Mouse (Mus musculus) midbrain, postnatal 0 days (tissue): ENCODE data around the gene Hipk1. TPM values are rescaled to one million over a fixed set of nuclear protein-coding genes. Genes with fewer than 3 reads are reported as not detected.
"Not testable (repeated sequence)": the region's sequence is repeated elsewhere in the genome, so short reads cannot be mapped to it uniquely, and the experiment has no call there.

Experiments
- ATAC-seq: fragments of 200-750 bp; cut with Nextera tagmentation; 2 replicates; pipeline ENCODE4 v1.8.0; 2017; ENCODE audit warnings: moderate number of reproducible peaks, mild to moderate bottlenecking, moderate TSS enrichment, moderate library complexity; ENCODE audit not compliant: low FRiP score
- DNase-seq: peaks from one replicate; pipeline ENCODE4 v3.0.0-alpha.2; 2015; ENCODE audit warnings: low spot score
- H3K27ac ChIP-seq: fragments of 300-500 bp; sonication (generic); 2 replicates; pipeline ENCODE4 v1.5.1; 2014; ENCODE audit warnings: low read depth, mild to moderate bottlenecking, low read length, mixed read lengths
- H3K27me3 ChIP-seq: fragments of 300-500 bp; sonication (generic); 2 replicates; pipeline ENCODE4 v1.6.1; 2014; ENCODE audit warnings: low read length, control low read depth, mixed read lengths; ENCODE audit not compliant: insufficient read depth
- H3K36me3 ChIP-seq: fragments of 300-500 bp; sonication (generic); 2 replicates; pipeline ENCODE4 v1.6.1; 2014; ENCODE audit warnings: low read length, control low read depth, mixed read lengths; ENCODE audit not compliant: insufficient read depth
- H3K4me1 ChIP-seq: fragments of 300-500 bp; sonication (generic); 2 replicates; pipeline ENCODE4 v1.6.1; 2014; ENCODE audit warnings: mild to moderate bottlenecking, control low read depth, antibody characterized with exemption, low read length, mixed read lengths; ENCODE audit not compliant: insufficient read depth
- H3K4me2 ChIP-seq: fragments of 300-500 bp; sonication (generic); 2 replicates; pipeline ENCODE4 v1.6.1; 2014; ENCODE audit warnings: low read depth, mild to moderate bottlenecking, low read length, mixed read lengths; ENCODE audit not compliant: poor library complexity, severe bottlenecking
- H3K4me3 ChIP-seq: fragments of 300-500 bp; sonication (generic); 2 replicates; pipeline ENCODE4 v1.5.1; 2014; ENCODE audit warnings: low read depth, mild to moderate bottlenecking, low read length, moderate library complexity
- H3K9ac ChIP-seq: fragments of 300-500 bp; sonication (generic); replicated peaks from 2 replicates; pipeline ENCODE4 v1.6.1; 2014; ENCODE audit warnings: mild to moderate bottlenecking, low read length, moderate library complexity, mixed read lengths; ENCODE audit not compliant: poor library complexity, severe bottlenecking
- H3K9me3 ChIP-seq: fragments of 300-500 bp; sonication (generic); 2 replicates; pipeline ENCODE4 v1.6.1; 2016; ENCODE audit warnings: low read length, control low read depth
- CTCF ChIP-seq: IDR thresholded peaks from 2 replicates; pipeline ENCODE4 v1.5.1; 2016; ENCODE audit warnings: antibody characterized with exemption, mild to moderate bottlenecking
- WGBS: fragments of 180-500 bp; shearing (Covaris S2); extraction: QIAGEN DNeasy Blood & Tissue Kit; methylation state at CpG from one replicate; pipeline ENCODE4 v1.1.7; 2014; 5-methylcytosine and 5-hydroxymethylcytosine counted together
- polyA plus RNA-seq: library from polyadenylated mRNA; unstranded; fragments of >200 nt; fragmentation: Nextera tagmentation; extraction: Ambion mirVana; gene quantifications from 2 replicates; pipeline ENCODE4 v1.2.1, GENCODE M21; 2015
- total RNA-seq: library from RNA; depleted of rRNA; stranded (reverse); fragments of >200 nt; gene quantifications from 2 replicates; pipeline ENCODE4 v1.2.3, GENCODE M21; 2014

Gene Hipk1
- total and polyA plus RNA-seq, 2 experiments from 2014 or later, result 7.7 to 77.2 TPM

- TF ChIP-seq CTCF, result no peak
- DNase-seq, result no peak
Measured at GRCm38 (mm10) chr3:103835272-103835950, 44.0 kb upstream of the Hipk1 start.

GRCm38 (mm10) chr3:103834001-103834400, 42.6 kb upstream of the Hipk1 start:
- Histone ChIP-seq H3K4me3 (no peak overlapping the region), H3K27ac (no peak overlapping the region), H3K4me1 (no peaks in the 10 kb centered on the region), H3K9ac (no peak overlapping the region), H3K36me3 (no peaks in the 10 kb centered on the region), H3K27me3 (no peaks in the 10 kb centered on the region), H3K4me2 (no peak overlapping the region), H3K9me3 (no peaks in the 10 kb centered on the region)
- 86% methylated on average over 2 of the region's 2 CpGs for WGBS
- no peak for DNase-seq
- no peak for ATAC-seq
- no peak for TF ChIP-seq CTCF

More at GRCm38 (mm10) chr3:103835272-103835950, 44.0 kb upstream of the Hipk1 start:
- H3K9ac ChIP-seq, result no peak overlapping the region
- H3K4me1 ChIP-seq, result no peaks in the 10 kb centered on the region
- ATAC-seq, result no peak
- no peak overlapping the region for H3K27ac ChIP-seq
- H3K4me2 ChIP-seq, result no peak overlapping the region
- no peaks in the 10 kb centered on the region for H3K9me3 ChIP-seq
- WGBS, result 75% methylated on average over 6 of the region's 6 CpGs
- no peak overlapping the region for H3K4me3 ChIP-seq
- no peaks in the 10 kb centered on the region for H3K36me3 ChIP-seq
- no peaks in the 10 kb centered on the region for H3K27me3 ChIP-seq

GRCm38 (mm10) chr3:103832426-103832825, 41.1 kb upstream of the Hipk1 start, which contains the start of gene Bcl2l15:
Gene Bcl2l15, plus strand, starts transcription at chr3:103832601.
- Histone ChIP-seq H3K27ac (no peak within 1 kb of the TSS), H3K4me3 (no peak within 1 kb of the TSS), H3K27me3 (no peaks in the 10 kb centered on the region), H3K36me3 (no peaks in the 10 kb centered on the region), H3K9ac (no peak within 1 kb of the TSS), H3K4me1 (no peaks in the 10 kb centered on the region), H3K9me3 (no peaks in the 10 kb centered on the region), H3K4me2 (no peak within 1 kb of the TSS)
- DNase-seq (no peak), ATAC-seq (no peak)
- no peak for TF ChIP-seq CTCF

GRCm38 (mm10) chr3:103831146-103831545, 39.8 kb upstream of the Hipk1 start:
- H3K4me3 ChIP-seq, result no peak overlapping the region
- no peaks in the 10 kb centered on the region for H3K27me3 ChIP-seq
- H3K9ac ChIP-seq, result no peak overlapping the region
- no peaks in the 10 kb centered on the region for H3K4me1 ChIP-seq
- no peaks in the 10 kb centered on the region for H3K36me3 ChIP-seq
- WGBS, result 85% methylated on average over 7 of the region's 7 CpGs
- no peak for TF ChIP-seq CTCF
- ATAC-seq (no peak), DNase-seq (no peak)
- no peaks in the 10 kb centered on the region for H3K9me3 ChIP-seq
- H3K27ac ChIP-seq, result no peak overlapping the region
- no peak overlapping the region for H3K4me2 ChIP-seq

GRCm38 (mm10) chr3:103830681-103831080, 39.3 kb upstream of the Hipk1 start:
- ATAC-seq, H3K9me3 ChIP-seq, DNase-seq, H3K9ac ChIP-seq, H3K4me3 ChIP-seq, H3K4me1 ChIP-seq, H3K36me3 ChIP-seq, H3K27ac ChIP-seq, H3K27me3 ChIP-seq, H3K4me2 ChIP-seq: not testable (repeated sequence)
- WGBS, result 41% methylated on average over 1 of the region's 1 CpGs
- TF ChIP-seq CTCF, result peak; percentile 28

- Histone ChIP-seq H3K27me3 (no peaks in the 10 kb centered on the region), H3K27ac (no peak overlapping the region), H3K4me2 (no peak overlapping the region), H3K4me1 (no peaks in the 10 kb centered on the region), H3K9ac (no peak overlapping the region), H3K36me3 (no peaks in the 10 kb centered on the region), H3K9me3 (no peaks in the 10 kb centered on the region), H3K4me3 (no peak overlapping the region)
- no peak for TF ChIP-seq CTCF
- WGBS, result 96% methylated on average over 3 of the region's 3 CpGs
- ATAC-seq (no peak), DNase-seq (no peak)
Measured at GRCm38 (mm10) chr3:103829036-103829435, 37.7 kb upstream of the Hipk1 start.
